Mouse (Mus musculus) olfactory bulb, adult 2 months (tissue): ENCODE measurements around the gene Catsper1. TPM values are rescaled to one million over a fixed set of nuclear protein-coding genes. Genes with fewer than 3 reads are reported as not detected.

Source experiments
- H3K27ac ChIP-seq: fragments of 200-500 bp; 2 replicates; pipeline ENCODE4 v1.5.1; 2012; ENCODE audit warnings: low read depth, low read length; ENCODE audit not compliant: insufficient read depth
- H3K4me1 ChIP-seq: fragments of 200-500 bp; 2 replicates; pipeline ENCODE4 v1.6.1; 2012; ENCODE audit warnings: low read length; ENCODE audit not compliant: control insufficient read depth, insufficient read depth
- H3K4me3 ChIP-seq: fragments of 200-500 bp; 2 replicates; pipeline ENCODE4 v1.5.1; 2012; ENCODE audit warnings: mild to moderate bottlenecking, low read depth, low read length, moderate library complexity; ENCODE audit not compliant: insufficient read depth
- CTCF ChIP-seq: fragments of 200-500 bp; IDR thresholded peaks from 2 replicates; pipeline ENCODE4 v1.5.1; 2012; ENCODE audit warnings: low read depth, mild to moderate bottlenecking, low read length, moderate library complexity; ENCODE audit not compliant: insufficient read depth
- POLR2A ChIP-seq: fragments of 200-500 bp; IDR thresholded peaks from 2 replicates; pipeline ENCODE4 v1.6.1; 2012; ENCODE audit warnings: mild to moderate bottlenecking, low read depth, low read length, moderate library complexity; ENCODE audit not compliant: insufficient read depth
- WGBS: fragments of 180-500 bp; shearing (Covaris S2); methylation state at CpG from one replicate; pipeline ENCODE4 v1.1.7; 2018; 5-methylcytosine and 5-hydroxymethylcytosine counted together
- polyA plus RNA-seq: library from polyadenylated mRNA; stranded (reverse); fragments of >200 nt; gene quantifications from 2 replicates; pipeline ENCODE4 v1.2.4, GENCODE M21; 2012; ENCODE audit warnings: low replicate concordance; ENCODE audit not compliant: missing spikeins, insufficient read depth, insufficient read length

Gene Catsper1
- polyA plus RNA-seq, 1 experiment: not detected

DNA sequence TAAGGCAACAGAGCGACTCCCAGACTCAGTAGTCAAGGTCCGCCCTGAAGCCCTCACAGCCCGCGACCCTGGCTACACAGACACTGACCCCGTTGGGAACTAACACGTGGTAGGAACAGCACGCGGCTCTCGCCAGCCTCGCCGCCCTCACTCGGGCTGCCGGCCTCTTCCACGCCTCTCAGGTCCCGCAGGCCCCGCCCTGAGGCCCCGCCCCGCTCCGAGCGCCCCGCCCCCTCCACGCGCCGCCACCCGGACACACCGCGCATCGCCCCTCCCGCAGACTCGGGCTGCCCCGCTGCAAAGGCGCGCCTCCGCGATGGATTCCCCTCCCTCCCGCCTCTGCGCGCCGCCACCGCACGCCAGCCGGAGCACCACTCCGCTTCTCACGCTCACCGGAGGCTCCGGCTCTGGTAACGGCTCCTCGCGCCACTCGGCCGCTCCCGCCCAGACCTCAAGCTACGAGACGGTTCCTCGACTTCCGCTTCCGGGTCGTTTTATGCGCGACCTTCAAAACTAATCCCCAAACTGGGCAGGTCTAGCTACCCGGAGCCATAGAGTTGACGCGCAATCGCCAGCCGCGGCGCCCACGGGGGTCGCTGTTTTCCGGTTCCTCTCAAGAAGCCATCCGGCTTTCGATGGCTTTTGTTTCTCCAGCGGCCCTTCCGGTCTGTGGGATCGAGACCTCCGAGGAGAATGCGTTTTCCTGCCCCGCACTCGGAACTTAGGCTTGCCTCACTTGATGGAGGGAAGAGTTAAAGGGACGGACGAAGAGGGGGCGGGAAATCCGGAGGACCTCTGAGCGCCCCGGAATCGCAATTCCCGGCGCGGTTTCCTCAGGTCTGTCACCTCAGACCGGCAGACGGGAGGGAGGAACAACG lies 30.9 kb downstream of the Catsper1 start, which contains the start of gene Eif1ad:
Eif1ad (plus strand) TSS at position 567 of the 878 bp plus-strand sequence.
- under 1% methylated on average over 88 of the region's 92 CpGs for WGBS
- Histone ChIP-seq H3K27ac (peak within 1 kb of the TSS; percentile 89), H3K4me1 (peaks cover 15% of the 10 kb centered on the region), H3K4me3 (peak within 1 kb of the TSS; percentile 98)
- TF ChIP-seq POLR2A: peak; percentile 66
- TF ChIP-seq CTCF: peak; percentile 52; the same call in 1 of the 2 replicates

GRCm38 (mm10) chr19:5367053-5367359 lies 31.5 kb downstream of the Catsper1 start, which contains the start of gene Banf1:
Gene Banf1, minus strand, starts transcription at chr19:5367168.
- under 1% methylated on average over 33 of the region's 33 CpGs for WGBS
- no peak for TF ChIP-seq POLR2A
- TF ChIP-seq CTCF: no peak
- H3K4me3 ChIP-seq: peak within 1 kb of the TSS; percentile 98
- H3K27ac ChIP-seq: peak within 1 kb of the TSS; percentile 89
- H3K4me1 ChIP-seq: peaks cover 15% of the 10 kb centered on the region

GRCm38 (mm10) chr19:5367455-5367854 lies 31.9 kb downstream of the Catsper1 start:
- H3K27ac ChIP-seq: no peak overlapping the region
- 9% methylated on average over 11 of the region's 11 CpGs for WGBS
- peak overlapping the region; percentile 98 for H3K4me3 ChIP-seq
- peaks cover 15% of the 10 kb centered on the region for H3K4me1 ChIP-seq
- TF ChIP-seq CTCF: no peak
- TF ChIP-seq POLR2A: no peak

DNA sequence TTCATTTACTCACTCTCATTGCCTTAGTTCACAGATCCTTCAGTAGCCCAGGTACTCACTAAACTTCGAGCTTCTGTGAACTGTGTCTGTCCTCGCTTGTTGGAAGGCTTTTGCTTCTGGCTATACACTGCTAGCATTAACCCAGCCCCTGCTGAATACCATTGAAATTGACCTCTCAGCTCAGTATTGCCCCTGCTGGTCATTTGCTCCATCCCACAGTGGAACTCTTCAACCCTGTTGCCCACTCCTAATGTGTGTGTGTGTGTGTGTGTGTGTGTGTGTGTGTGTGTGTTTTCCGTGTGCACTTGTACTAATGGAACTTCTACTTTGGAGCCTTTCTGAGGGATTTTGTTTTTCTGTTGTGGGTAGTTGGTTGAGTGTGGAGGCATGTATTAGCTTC lies 35.4 kb downstream of the Catsper1 start:
- Histone ChIP-seq H3K27ac (no peak overlapping the region), H3K4me3 (no peak overlapping the region), H3K4me1 (peaks cover 9% of the 10 kb centered on the region)
- TF ChIP-seq POLR2A (no peak), CTCF (no peak)
- WGBS: 81% methylated on average over 3 of the region's 3 CpGs

DNA sequence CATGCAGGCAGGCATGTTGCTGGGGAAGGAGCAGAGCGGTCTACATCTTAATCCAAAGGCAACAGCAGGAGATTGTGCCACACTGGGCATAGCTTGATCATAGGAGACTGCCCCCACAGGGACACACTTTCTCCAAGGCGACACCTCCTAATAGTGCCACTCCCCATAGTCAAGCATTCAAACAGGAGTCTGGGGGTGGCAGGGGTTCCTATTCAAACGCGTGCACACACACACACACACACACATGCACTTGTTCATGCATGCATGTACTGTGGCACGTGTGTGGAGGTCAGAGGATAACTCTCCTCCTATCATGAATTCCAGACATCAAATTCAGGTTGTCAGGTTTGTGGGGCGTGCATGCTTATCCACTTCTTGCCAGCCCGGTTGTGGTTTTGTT lies 37.2 kb downstream of the Catsper1 start:
- Histone ChIP-seq H3K4me3 (no peak overlapping the region), H3K27ac (no peak overlapping the region), H3K4me1 (peaks cover 6% of the 10 kb centered on the region)
- TF ChIP-seq CTCF (no peak), POLR2A (no peak)
- 94% methylated on average over 7 of the region's 7 CpGs for WGBS

GRCm38 (mm10) chr19:5374177-5374576 lies 38.6 kb downstream of the Catsper1 start:
- Histone ChIP-seq H3K4me3 (no peak overlapping the region), H3K4me1 (no peaks in the 10 kb centered on the region), H3K27ac (no peak overlapping the region)
- TF ChIP-seq POLR2A (no peak), CTCF (no peak)
- 70% methylated on average over 4 of the region's 4 CpGs for WGBS

GRCm38 (mm10) chr19:5374748-5375147 lies 39.2 kb downstream of the Catsper1 start:
- Histone ChIP-seq H3K4me3 (no peak overlapping the region), H3K27ac (no peak overlapping the region), H3K4me1 (no peaks in the 10 kb centered on the region)
- WGBS: 88% methylated on average over 4 of the region's 4 CpGs
- no peak for TF ChIP-seq CTCF
- no peak for TF ChIP-seq POLR2A

DNA sequence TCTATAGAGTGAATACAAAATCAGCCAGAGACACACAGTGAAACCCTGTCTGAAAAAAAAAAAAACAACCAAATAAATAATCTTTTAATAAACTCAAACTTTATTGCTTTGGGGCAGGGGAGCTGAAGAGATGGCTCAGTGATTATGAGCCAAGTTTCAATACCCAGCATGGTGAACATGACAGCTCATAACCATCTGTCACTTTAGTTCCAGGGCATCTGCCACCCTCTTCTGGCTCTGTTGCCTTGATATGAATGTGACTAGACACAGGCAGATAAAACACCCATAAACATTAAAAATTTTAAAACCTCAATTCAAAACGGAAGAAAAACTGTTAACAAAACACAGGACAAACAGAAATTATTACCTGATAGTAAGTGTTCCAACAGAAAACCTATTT lies 41.9 kb downstream of the Catsper1 start:
- Histone ChIP-seq H3K27ac (no peak overlapping the region), H3K4me1 (no peaks in the 10 kb centered on the region), H3K4me3 (no peak overlapping the region)
- WGBS: 93% methylated on average over 1 of the region's 1 CpGs
- no peak for TF ChIP-seq POLR2A
- TF ChIP-seq CTCF: no peak

DNA sequence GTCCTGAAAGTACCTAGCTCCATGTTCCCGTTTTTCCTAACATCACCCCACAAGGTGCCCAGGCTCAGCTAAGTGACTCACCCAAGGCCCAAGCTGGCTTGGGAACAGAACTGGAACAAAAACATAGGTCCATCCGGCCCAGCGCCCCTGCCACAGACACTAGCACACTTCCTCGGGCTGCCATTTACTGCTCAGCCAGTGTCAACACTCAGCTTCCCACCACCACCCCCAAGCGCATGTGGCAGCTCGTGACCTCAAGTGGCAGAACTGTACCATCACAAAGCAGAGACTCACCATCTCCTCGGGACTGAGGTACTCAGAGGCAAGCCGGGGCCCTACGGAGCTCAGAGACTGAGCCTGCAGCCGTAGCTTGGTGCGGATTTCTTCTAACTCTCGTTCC lies 47.8 kb downstream of the Catsper1 start:
- 92% methylated on average over 12 of the region's 12 CpGs for WGBS
- TF ChIP-seq POLR2A: no peak
- no peak for TF ChIP-seq CTCF
- Histone ChIP-seq H3K27ac (no peak overlapping the region), H3K4me1 (peaks cover 5% of the 10 kb centered on the region; the same call in 1 of the 2 replicates), H3K4me3 (no peak overlapping the region)

- WGBS: 78% methylated on average over 8 of the region's 8 CpGs
These were observed 49.2 kb downstream of the Catsper1 start for GRCm38 (mm10) chr19:5384715-5385114.

More at GRCm38 (mm10) chr19:5384715-5385114, 49.2 kb downstream of the Catsper1 start:
- Histone ChIP-seq H3K4me1 (peaks cover 11% of the 10 kb centered on the region), H3K27ac (no peak overlapping the region), H3K4me3 (no peak overlapping the region)
- no peak for TF ChIP-seq POLR2A
- TF ChIP-seq CTCF: no peak
